Mouse (Mus musculus) megakaryocyte-erythroid progenitor cell, adult 5-6 weeks (primary cell): ENCODE data around the gene Syt1. TPM values are rescaled to one million over a fixed set of nuclear protein-coding genes. Genes with fewer than 3 reads are reported as not detected.

Experiments
- ATAC-seq: replicated peaks from 2 replicates; pipeline ENCODE4 v1.8.0; 2016; ENCODE audit warnings: mild to moderate bottlenecking, inconsistent platforms; ENCODE audit not compliant: severe bottlenecking, poor library complexity, low FRiP score, low TSS enrichment
- total RNA-seq, 2 experiments: library from RNA; stranded (forward) in 1 of 2; stranded (reverse) in 1 of 2; fragments of 200-1000, 215-1000 nt in 1 of 2; fragments of >200 nt in 1 of 2; fragmentation: Nextera tagmentation in 1 of 2; gene quantifications; 2 replicates each; pipeline ENCODE4 v1.2.3; 2014 to 2017

The Syt1 gene
- total RNA-seq, 2 experiments from 2014 or later, result not detected

GRCm38 (mm10) chr10:108782817-108783216, 228.0 kb downstream of the Syt1 start:
- no peak for ATAC-seq

DNA sequence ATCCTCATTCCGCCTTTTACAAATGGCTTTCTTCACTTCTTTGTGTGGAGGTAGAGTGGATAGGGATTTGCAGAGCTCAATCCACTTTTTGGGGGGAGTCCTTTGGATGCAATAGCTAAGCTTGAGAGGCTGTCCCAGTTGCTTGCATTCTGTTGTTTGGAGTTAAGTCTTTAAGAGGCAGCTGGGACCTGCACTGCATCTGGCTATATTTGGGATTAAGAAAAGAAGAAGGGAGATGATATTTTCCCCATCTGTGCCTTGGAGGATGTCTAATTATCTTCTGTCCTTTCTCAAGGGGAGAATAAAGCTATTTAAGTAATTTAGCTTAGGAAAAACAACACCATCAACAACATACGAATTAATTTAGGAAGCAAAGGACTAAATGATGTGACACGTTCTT, 230.2 kb downstream of the Syt1 start:
- no peak for ATAC-seq

DNA sequence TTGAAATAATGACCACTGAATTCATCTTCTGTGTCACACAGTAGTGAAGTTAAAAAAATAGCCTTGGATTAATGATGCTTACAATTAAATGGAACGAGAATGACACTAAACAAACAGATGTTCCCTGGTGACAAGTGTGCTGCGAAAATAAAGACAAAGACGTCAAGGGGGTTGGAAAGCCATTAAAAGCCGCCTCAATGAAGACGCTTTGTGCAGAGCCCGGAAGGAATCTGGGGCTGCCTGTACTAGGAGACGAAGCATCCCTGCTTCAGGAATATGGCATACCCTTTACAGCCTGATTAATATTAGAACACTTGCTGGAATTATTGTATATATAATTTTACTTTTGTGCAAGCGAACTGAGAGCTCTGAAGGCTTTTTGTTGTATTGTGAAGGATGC, 234.0 kb downstream of the Syt1 start:
- ATAC-seq, result no peak

DNA sequence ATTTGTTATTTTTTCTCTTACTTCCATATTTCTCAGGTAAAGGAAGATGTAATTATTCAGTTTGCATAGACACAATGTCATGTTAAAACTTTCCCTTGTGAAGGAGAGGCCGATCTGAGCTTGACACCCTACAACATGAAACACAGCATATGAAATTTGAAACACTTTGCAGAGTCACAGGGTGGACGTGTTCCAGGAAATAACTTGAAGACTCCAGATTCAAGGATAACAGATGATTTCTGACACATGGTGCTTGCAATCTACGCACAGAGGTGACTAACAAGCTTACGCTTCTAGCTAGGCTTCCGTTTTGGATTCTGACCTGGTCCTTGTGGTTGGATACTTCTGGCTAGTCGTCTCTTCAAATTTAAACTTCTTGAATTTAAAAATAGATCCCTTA, 239.7 kb downstream of the Syt1 start:
- ATAC-seq, result no peak

- ATAC-seq, result no peak
Measured at GRCm38 (mm10) chr10:108765564-108765963, 245.2 kb downstream of the Syt1 start.

DNA sequence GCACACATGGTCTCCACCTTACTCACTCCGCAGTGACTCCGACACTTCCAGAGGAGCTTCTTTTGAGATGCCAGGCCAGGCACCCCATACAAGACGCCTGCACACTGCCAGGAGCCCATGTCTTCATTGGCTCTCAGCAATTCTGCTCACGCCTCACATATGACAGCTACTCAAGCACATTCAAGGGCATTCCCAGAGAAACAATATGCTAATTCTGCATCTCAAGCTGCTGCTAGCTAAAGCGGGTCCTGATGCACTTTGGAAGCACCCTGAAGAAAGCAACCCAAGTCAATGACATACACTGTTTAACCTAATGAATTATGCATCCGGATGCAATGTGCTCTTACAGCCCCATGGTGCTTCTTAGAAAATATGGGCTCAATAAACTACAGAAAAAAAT, 247.1 kb downstream of the Syt1 start:
- no peak for ATAC-seq

GRCm38 (mm10) chr10:108753304-108753703, 257.5 kb downstream of the Syt1 start:
- ATAC-seq, result no peak

DNA sequence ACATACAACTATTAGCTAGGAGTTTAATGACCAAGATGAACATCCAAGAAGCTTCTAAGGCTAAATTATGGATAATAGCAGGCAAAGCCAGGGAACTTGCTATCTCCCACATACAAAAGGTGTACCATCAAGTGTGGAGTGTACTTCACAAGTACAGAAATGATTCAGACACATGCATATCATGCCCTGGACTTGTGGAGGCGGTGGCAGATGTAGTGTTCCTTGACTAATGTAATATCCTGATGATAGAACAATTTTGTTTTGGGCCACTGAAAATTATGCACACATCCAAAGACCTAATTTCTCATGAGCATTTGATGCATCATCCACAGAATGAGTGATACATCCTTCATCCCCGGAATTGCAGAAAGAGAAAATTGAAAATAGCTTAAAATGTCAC, 267.0 kb downstream of the Syt1 start:
- ATAC-seq, result no peak

DNA sequence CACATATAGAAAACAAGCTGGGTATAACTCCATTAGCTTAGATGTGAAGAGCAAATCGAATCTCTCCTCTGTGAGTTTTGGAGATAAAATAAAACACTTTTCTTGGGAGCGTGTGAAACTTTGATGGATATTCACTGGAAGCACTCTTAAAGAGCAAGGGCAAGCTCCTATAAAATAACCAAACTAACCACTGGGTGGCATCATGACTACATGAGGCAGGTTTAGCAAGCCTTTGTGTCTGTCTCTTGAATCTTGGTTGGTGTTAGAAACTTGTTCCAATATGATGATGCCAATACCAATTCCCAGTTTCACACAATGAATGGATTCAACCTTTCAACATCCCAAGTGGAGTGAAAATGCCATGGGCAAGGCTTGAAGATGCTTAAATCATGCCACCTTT, 276.8 kb downstream of the Syt1 start:
- no peak for ATAC-seq

DNA sequence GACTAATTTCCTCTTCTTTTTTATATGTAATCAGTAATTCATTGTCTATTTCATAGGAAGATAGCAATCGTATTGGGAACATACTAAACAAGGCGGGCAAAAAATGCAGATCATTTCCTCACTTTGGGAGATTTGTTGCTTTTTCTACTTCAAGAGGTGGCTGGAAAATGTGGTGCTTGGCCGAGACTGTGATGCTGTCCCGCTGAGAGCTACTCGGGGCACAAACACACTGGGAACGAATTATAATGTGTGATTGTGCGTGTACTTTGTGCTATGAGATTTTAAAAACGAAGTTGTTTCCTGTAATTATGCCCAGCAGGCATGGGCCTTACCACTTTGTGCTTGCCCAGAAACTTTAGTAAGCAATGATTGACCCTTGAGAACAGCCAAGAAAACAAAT, 281.8 kb downstream of the Syt1 start:
- no peak for ATAC-seq

GRCm38 (mm10) chr10:108726391-108726790, 284.4 kb downstream of the Syt1 start:
- ATAC-seq, result no peak

DNA sequence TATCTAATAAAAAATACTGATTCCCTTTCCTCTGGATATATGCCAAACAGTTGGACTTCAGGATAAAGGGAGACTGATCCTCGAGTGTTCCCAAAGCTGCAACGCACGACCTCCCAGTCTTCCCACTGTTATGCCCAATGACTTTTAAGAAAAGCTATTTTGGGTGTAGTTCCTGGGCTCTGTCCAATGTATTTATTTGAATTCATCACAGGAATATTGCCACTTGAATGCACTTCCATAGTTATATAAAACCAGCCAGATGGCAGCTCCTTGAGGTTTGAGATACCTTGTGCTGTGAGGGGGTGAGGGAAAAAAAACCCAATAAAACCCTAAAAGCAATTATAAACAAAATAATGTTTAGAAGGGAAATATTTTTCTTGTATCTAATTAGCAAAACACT, 285.9 kb downstream of the Syt1 start:
- no peak for ATAC-seq

DNA sequence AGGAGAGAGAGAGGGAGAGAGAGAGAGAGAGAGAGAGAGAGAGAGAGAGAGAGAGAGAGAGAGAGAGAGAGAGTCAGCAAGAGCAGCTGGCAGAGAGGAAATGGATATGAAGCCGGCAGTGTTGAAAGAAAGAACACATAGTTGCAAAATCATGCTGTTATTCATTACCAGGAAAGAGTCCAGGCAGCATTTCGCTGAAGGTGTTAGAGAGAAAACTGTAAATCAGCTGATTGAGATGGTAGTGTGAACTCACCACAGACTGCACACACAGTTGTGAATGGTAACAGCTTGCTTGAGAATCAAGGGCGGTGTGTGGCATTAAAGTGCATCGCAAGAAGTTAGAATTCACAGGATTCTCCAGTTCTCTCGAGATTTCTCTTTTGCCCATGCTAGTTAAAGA, 300.3 kb downstream of the Syt1 start:
- ATAC-seq, result no peak

DNA sequence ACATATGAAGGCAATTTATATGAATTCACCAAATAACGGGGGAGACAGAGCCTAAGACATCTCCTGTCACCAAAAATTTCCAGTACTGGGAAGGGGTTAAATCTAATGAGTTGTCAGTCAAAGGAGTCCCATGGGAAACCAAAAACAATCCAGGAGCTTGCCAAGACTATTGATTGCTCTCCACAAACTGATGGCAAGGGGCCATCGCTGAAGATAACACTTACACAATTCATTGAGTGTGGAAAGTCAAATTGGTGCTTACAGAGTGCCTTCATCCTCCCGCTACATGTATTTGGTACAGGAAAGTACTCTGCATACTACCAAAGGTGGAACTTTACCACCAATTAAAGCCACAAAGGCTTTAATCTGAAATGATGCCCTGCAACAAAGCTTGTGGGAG, 305.1 kb downstream of the Syt1 start:
- ATAC-seq, result no peak

DNA sequence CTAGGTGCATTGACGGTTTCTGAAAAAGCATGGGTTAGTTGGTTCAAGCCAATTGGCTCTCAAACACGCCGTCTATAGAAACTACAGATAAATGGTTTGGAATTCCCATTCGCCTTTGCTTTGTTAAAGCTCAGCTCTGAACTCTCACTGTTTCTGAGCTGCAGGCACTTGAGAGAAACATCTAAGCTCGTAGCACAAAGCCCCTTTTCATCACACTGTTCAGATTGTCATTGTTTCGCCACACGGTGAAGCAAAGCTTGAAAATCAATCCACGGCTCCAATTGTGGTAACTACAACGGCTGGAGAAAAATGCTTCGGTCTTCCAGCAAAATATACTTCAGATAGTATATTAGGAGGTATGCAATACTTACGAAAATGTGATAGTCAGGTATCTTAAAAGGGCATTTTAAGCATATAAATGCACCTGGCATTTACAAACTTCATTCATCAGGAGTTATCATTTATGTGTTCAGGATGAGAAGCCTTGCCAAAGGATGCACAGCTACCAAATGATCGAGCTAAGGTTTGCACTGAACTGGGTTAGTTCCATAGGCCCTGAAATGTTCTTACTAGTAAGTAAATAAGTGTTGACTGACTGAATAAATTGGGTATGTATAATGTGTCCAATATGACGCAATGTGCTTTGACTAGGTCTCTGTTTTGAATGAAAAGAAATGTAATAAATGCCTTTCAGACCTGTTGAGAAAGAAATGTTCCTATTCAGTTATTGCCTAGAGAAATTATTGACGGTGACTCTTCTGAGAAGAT, 309.2 kb downstream of the Syt1 start:
- ATAC-seq, result no peak

- ATAC-seq, result no peak
Measured at GRCm38 (mm10) chr10:108699946-108700345, 310.8 kb downstream of the Syt1 start, which contains the start of gene Gm5136. Gene Gm5136, minus strand, starts transcription at chr10:108700160.

DNA sequence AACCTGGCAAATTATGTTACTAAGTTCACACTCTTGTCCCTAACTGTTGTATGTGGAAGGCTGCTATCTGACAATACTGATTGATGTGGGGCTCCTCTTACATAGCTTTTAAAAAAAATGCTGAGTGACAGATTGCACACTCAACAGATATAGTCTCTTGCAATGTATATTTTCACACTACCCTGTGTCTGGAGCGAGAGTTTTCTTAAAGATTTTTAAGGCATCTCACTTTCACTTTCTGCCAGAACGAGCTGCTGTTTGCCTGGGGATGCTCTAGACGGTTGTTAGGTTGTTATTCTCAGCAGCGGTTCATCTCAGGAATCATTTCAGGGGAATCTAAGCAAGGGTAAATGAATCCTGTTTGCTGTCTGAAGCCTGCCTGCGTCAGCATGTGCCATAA, 313.7 kb downstream of the Syt1 start:
- no peak for ATAC-seq

GRCm38 (mm10) chr10:108690954-108691353, 319.8 kb downstream of the Syt1 start:
- ATAC-seq, result no peak

GRCm38 (mm10) chr10:108686696-108687095, 324.1 kb downstream of the Syt1 start:
- no peak for ATAC-seq

- no peak for ATAC-seq
Measured at GRCm38 (mm10) chr10:108679675-108680390, 330.9 kb downstream of the Syt1 start.

DNA sequence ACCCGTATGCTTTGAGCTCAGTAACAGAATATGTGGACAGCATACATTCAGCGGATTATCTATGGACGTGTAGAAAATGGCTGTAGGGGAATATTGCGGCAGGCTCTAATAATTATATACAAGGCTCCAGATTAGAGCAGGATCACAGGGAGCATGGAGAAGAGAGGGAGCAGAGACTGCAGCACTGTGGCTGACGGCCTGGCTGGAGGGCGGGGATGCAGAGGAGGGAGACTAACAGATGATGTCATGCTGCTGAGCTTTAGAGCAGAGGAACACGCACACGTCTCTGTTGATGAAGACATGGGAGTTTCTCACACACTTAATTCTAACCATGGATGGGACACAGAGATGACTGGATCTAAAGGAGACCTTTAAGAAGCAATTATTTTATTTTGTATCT, 333.7 kb downstream of the Syt1 start:
- no peak for ATAC-seq
